Mouse (Mus musculus): ENCODE results near the gene Mctp1. TPM values are rescaled to one million over a fixed set of nuclear protein-coding genes. Genes with fewer than 3 reads are reported as not detected.
"Not testable (repeated sequence)": the region's sequence is repeated elsewhere in the genome, so short reads cannot be mapped to it uniquely, and the experiment has no call there.

The Mctp1 gene
- polyA plus RNA-seq, 1 experiment: 26.6 TPM

DNA sequence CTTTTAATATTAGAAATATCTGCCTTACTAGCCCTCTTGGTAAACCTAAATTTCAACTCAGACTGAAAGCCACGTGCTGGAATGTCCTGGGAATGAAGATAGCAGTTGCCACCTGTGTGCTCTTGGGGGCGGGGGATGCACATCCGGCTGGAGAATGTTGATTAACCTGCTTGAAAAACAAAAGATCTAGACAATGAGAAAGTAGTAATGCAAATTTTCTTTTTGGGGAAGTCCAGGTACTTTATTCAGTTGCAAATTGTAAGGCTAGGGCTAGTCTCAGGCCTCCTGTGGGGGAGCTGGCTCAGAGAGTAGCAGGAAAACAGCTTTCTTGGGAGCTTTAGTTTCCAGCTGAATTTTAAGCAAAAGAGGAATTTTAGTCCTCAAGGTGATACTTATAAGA is 67.2 kb downstream of the Mctp1 start:
- not testable (repeated sequence) for DNase-seq (ENCODE audit: extremely low spot score in 1 of 2, low spot score in 1 of 2)

GRCm38 (mm10) chr13:76481601-76482000 is 97.3 kb downstream of the Mctp1 start:
- no peak for DNase-seq (ENCODE audit: extremely low spot score in 1 of 2, low spot score in 1 of 2)

GRCm38 (mm10) chr13:76482998-76483397 is 98.7 kb downstream of the Mctp1 start:
- no peak for DNase-seq (ENCODE audit: extremely low spot score in 1 of 2, low spot score in 1 of 2)

- DNase-seq (ENCODE audit: extremely low spot score in 1 of 2, low spot score in 1 of 2): no peak
Observed at GRCm38 (mm10) chr13:76484086-76484709, 99.9 kb downstream of the Mctp1 start.

DNA sequence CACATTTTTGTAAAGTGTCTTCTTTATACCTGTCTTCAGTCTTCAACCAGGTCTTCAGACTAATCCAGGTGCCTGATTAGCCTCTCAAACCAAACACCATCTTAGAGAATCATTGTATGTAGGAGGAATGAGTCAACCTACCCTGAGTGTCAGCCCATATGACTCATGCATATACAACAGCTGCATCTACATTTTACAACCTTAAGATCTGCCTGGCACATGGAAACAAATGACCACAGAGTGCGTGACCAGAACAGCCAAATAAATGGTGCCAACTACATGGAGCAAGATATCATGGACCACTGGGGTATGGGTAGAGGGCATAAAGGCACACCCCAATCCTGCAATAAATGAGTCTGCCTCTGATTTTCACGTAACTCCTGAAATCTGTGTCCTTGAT is 131.6 kb downstream of the Mctp1 start:
- DNase-seq (ENCODE audit: extremely low spot score in 1 of 2, low spot score in 1 of 2): no peak

- DNase-seq (ENCODE audit: extremely low spot score in 1 of 2, low spot score in 1 of 2): no peak
Observed at GRCm38 (mm10) chr13:76523170-76523569, 138.8 kb downstream of the Mctp1 start.

GRCm38 (mm10) chr13:76527326-76527725 is 143.0 kb downstream of the Mctp1 start:
- no peak for DNase-seq (ENCODE audit: extremely low spot score in 1 of 2, low spot score in 1 of 2)

DNA sequence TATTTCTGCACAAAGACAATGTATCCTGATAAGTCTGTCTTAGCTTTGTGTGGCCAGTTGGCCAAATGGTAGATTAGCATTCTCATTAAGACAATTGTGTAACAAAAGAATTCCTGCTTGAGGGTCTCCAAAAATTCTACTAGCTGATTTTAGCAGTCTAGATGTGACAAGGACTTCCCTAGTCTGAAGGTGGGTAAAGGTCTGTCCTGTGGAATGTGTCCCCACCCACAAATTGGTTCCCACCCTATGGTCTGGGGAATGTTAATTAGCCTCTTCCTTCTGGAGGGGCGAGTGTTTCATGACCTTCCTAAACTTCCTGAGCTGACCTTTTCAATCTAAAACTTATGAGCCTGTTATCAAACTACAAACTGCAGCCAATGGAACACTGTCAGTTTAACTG is 143.4 kb downstream of the Mctp1 start:
- DNase-seq (ENCODE audit: extremely low spot score in 1 of 2, low spot score in 1 of 2): no peak

- DNase-seq (ENCODE audit: extremely low spot score in 1 of 2, low spot score in 1 of 2): no peak
Observed at GRCm38 (mm10) chr13:76529915-76530314, 145.6 kb downstream of the Mctp1 start.

GRCm38 (mm10) chr13:76530867-76531504 is 146.7 kb downstream of the Mctp1 start:
- DNase-seq (ENCODE audit: extremely low spot score in 1 of 2, low spot score in 1 of 2): no peak

GRCm38 (mm10) chr13:76547854-76548253 is 163.5 kb downstream of the Mctp1 start:
- DNase-seq (ENCODE audit: extremely low spot score in 1 of 2, low spot score in 1 of 2): no peak

DNA sequence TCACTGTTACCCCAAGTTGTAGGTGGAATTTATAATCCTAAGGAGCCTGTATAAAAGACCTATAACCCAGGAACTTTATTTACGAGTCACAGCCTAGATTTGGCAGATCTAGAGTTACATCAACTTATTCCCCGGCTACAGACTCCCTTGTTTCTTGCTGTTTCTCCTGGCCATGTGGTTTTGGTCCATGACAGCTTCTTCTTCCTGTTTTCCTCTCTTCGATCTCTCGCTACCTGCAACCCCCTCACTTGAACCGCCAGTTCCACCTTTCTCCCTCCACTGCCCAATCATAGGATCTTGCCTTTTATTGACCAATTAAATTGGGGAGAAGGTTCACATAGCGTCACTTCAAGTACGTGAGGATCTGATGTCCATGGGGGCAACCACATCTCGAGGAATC is 176.6 kb downstream of the Mctp1 start:
- DNase-seq (ENCODE audit: extremely low spot score in 1 of 2, low spot score in 1 of 2): no peak

- DNase-seq (ENCODE audit: extremely low spot score in 1 of 2, low spot score in 1 of 2): no peak
Observed at GRCm38 (mm10) chr13:76561594-76561993, 177.3 kb downstream of the Mctp1 start.

DNA sequence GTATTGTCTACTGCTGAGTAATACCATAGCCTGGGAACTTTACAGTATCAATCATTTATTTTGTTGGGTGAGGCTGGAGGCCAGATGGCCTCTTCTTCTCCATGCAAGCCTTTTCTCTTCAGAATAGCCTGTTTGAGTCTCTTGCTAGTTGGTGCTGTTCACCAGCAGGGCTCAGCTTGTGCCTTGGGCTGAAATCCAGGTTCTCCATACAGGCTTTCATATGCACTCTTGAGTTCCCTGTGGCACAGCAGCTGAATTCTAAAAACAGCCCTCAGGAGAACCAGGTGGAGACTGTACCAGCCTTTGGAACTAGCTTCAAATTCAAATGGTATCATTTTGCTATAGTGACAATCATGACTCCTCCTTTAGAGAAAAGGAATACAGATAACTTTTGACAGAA is 179.7 kb downstream of the Mctp1 start:
- DNase-seq (ENCODE audit: extremely low spot score in 1 of 2, low spot score in 1 of 2): no peak

GRCm38 (mm10) chr13:76566024-76566423 is 181.7 kb downstream of the Mctp1 start:
- no peak for DNase-seq (ENCODE audit: extremely low spot score in 1 of 2, low spot score in 1 of 2)

- no peak for DNase-seq (ENCODE audit: extremely low spot score in 1 of 2, low spot score in 1 of 2)
Observed at GRCm38 (mm10) chr13:76567448-76567847, 183.1 kb downstream of the Mctp1 start.

- DNase-seq (ENCODE audit: extremely low spot score in 1 of 2, low spot score in 1 of 2): no peak
Observed at GRCm38 (mm10) chr13:76568569-76569211, 184.4 kb downstream of the Mctp1 start.

DNA sequence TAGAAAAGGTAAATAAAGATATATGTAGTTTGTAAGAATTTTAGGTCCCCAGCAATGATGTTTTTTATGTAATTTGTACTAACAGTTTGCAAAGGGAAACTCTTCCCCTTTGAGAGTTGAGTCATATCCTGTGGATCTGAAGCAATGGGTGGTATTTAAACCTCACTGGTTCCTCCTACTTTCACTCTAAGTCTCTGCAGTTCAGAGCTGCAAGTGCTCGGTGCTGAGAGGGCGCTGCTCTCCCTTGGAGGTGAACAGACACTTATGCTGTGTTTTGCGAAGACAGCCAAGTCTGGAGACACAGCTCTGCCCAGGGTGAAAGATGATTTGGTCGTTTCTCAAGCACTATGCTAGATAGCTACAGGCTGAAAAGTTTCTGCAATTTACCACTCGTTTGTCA is 195.1 kb downstream of the Mctp1 start:
- peak in 1 of 2 experiments; percentile 68 for DNase-seq (ENCODE audit: extremely low spot score in 1 of 2, low spot score in 1 of 2)

- no peak for DNase-seq (ENCODE audit: extremely low spot score in 1 of 2, low spot score in 1 of 2)
Observed at GRCm38 (mm10) chr13:76585447-76585846, 201.1 kb downstream of the Mctp1 start.

DNA sequence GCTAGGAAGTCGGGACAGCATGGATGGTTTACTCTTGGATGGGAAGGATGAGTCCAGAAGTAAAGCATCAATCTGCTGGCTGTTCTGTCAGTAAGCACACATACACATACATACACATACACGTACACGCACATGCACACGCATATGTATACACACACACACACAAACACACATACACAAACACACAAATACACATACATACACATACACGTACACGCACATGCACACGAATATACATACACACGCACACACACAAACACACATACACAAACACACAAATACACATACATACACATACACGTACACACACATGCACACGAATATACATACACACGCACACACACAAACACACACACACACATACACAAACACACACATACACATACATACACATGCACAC is 206.4 kb downstream of the Mctp1 start:
- DNase-seq (ENCODE audit: extremely low spot score in 1 of 2, low spot score in 1 of 2): not testable (repeated sequence)

DNA sequence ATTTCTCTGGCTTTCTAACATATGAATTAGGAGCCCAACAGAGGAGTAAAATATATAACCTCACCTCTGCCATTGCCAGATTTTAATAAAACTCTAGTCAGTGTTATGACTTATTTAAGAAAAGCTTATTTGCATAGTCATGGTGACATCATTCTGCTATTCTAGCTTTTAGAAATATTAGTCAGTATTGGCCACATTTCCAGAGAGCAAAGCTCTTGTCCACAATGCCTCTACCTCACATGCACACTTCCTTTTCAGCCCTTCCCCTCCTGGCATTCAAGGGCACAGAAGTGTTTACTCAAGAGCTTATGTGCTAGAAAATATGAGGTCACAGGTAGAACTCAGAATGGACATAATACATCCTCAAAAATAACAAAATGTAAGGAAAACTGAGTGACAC is 206.9 kb downstream of the Mctp1 start:
- DNase-seq (ENCODE audit: extremely low spot score in 1 of 2, low spot score in 1 of 2): no peak

DNA sequence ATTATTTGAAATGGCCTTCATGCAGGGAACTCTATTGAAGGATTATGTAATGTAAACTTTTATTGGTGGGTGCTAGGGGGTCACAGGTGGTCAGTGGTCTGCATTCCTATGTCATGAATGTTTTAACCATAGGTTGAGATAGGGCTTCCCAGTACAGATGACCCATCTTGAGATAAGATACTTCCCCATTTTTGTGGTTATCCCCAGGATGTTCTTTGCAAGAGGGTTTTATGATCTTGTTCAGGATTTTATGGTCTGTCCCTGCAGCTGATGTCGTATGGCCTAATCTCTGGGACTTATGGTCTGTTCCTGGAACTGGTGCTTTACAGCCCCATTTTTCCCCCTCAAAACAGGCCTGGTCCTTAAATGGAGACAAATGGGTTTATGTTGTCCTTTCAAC is 207.4 kb downstream of the Mctp1 start:
- DNase-seq (ENCODE audit: extremely low spot score in 1 of 2, low spot score in 1 of 2): no peak

All from frontal cortex, adult 2 months (tissue).